Mouse (Mus musculus) olfactory bulb, adult 2 months (tissue): ENCODE measurements around the gene Eftud2.

Source experiments
- CTCF ChIP-seq: fragments of 200-500 bp; IDR thresholded peaks from 2 replicates; pipeline ENCODE4 v1.5.1; 2012; ENCODE audit warnings: low read depth, mild to moderate bottlenecking, low read length, moderate library complexity; ENCODE audit not compliant: insufficient read depth
- POLR2A ChIP-seq: fragments of 200-500 bp; IDR thresholded peaks from 2 replicates; pipeline ENCODE4 v1.6.1; 2012; ENCODE audit warnings: mild to moderate bottlenecking, low read depth, low read length, moderate library complexity; ENCODE audit not compliant: insufficient read depth

DNA sequence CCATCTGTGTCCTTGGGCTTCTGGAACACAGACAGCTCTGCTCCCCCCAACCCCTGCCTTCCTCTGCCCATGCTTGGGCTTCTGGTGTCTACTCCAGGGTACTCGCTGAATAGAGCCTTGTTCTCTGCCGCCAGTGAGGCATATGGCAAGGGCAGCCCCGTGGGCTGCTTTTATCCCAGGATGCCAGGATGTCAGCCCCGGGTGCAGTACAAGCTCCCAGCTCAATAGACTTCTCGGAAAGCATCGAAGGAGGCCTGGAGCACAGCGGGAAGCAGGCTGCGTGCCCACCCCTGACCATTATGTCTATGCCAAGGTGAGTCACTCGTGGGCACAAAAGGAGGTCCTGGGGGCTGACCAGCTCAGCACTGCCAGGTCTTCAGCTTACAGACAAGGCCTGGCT lies 17.6 kb upstream of the Eftud2 start:
- TF ChIP-seq CTCF (no peak), POLR2A (no peak)
